Comparison of ENCODE assay signal across 22 mouse cellular contexts in the genomic region with DNA sequence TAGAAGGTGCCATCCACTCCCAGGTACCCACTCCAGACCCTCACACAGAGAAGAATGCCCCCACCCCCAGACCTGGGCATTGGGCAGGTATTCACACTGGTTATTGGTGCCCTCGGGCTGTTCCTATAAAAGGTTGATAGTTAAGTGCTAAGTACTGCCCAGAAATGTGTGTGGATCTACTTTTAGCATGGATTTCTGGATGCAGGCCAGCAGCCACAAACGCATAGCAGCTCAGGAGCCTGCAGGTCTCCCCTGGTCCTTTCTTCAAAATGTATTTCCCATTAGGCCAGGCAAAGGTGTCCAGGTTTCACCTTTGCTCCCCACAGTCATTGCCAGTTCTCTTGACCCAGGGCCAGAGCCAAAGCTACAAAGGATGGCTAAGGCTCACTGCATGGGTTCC.
"Had no signal": no experiment of that assay in that cellular context is flagged by ENCODE, and none has a peak within 500 bp of the region (broad histone marks: within the 10 kb centered on the region; RNA-seq: fewer than 3 reads in every experiment).

No protein-coding gene starts in this region.

- ATAC-seq: liver, postnatal 0 days; midbrain, embryonic 13.5 days; midbrain, embryonic 16.5 days had no signal

- H3K4me1 ChIP-seq: lung, embryonic 15.5 days; megakaryocyte, embryonic 14.5 days; midbrain, embryonic 13.5 days; neural tube, embryonic 13.5 days had no signal

- H3K4me2 ChIP-seq: kidney, embryonic 15.5 days; limb, embryonic 15.5 days; liver, embryonic 11.5 days; lung, embryonic 15.5 days; midbrain, embryonic 13.5 days; neural tube, embryonic 13.5 days had no signal

- H3K27me3 ChIP-seq: lung, embryonic 15.5 days; midbrain, embryonic 13.5 days; neural tube, embryonic 13.5 days had no signal

- DNase-seq: kidney, adult 8-10 months; kidney, postnatal 10 days; left cerebral cortex, postnatal 4 days; liver, postnatal 0 days; lung, postnatal 10 days; lung, postnatal 36 days; retina, postnatal 1 day; thymus, adult 2 months; thymus, postnatal 14 days; thymus, postnatal 4 days had no signal

- H3K9ac ChIP-seq: kidney, embryonic 15.5 days; limb, embryonic 15.5 days; liver, embryonic 14.5 days; liver, postnatal 0 days; lung, embryonic 15.5 days; midbrain, embryonic 13.5 days; neural tube, embryonic 13.5 days had no signal

- H3K36me3 ChIP-seq: kidney, embryonic 15.5 days; limb, embryonic 15.5 days; lung, embryonic 15.5 days; midbrain, embryonic 10.5 days; midbrain, embryonic 13.5 days; neural tube, embryonic 13.5 days had no signal

- H3K27ac ChIP-seq: kidney, embryonic 15.5 days; limb, embryonic 15.5 days; liver, embryonic 14.5 days; lung, embryonic 15.5 days; midbrain, embryonic 10.5 days; midbrain, embryonic 13.5 days; neural tube, embryonic 13.5 days; stomach, postnatal 0 days had no signal

- H3K4me3 ChIP-seq: kidney, embryonic 15.5 days; limb, embryonic 15.5 days; lung, embryonic 15.5 days; megakaryocyte, embryonic 14.5 days; midbrain, embryonic 10.5 days; midbrain, embryonic 13.5 days; myocyte; neural tube, embryonic 13.5 days had no signal

- H3K9me3 ChIP-seq: kidney, embryonic 15.5 days; limb, embryonic 15.5 days; lung, embryonic 15.5 days; megakaryocyte, embryonic 14.5 days; midbrain, embryonic 10.5 days; midbrain, embryonic 13.5 days; neural tube, embryonic 13.5 days had no signal
